Mouse (Mus musculus): ENCODE results near the gene Plcl1. TPM values are rescaled to one million over a fixed set of nuclear protein-coding genes. Genes with fewer than 3 reads are reported as not detected.
A peak's percentile ranks its signal among the peaks of the same experiment; 100 is the strongest.

The Plcl1 gene
- polyA plus RNA-seq, 1 experiment from 2014 or later, result 4.8 TPM

GRCm38 (mm10) chr1:55588090-55588489, 182.4 kb downstream of the Plcl1 start:
- Histone ChIP-seq H3K4me1 (no peaks in the 10 kb centered on the region), H3K9ac (no peak overlapping the region), H3K9me3 (no peaks in the 10 kb centered on the region), H3K4me2 (no peak overlapping the region), H3K36me3 (replicated peaks) (no peaks in the 10 kb centered on the region), H3K4me3 (no peak overlapping the region), H3K27ac (no peak overlapping the region), H3K27me3 (replicated peaks) (no peaks in the 10 kb centered on the region)
- no peak for ATAC-seq (replicated peaks)
- 40% methylated on average over 6 of the region's 6 CpGs for WGBS

GRCm38 (mm10) chr1:55590047-55590446, 184.3 kb downstream of the Plcl1 start:
- Histone ChIP-seq H3K4me2 (no peak overlapping the region), H3K9ac (no peak overlapping the region), H3K27me3 (replicated peaks) (no peaks in the 10 kb centered on the region), H3K27ac (no peak overlapping the region), H3K9me3 (no peaks in the 10 kb centered on the region), H3K4me1 (no peaks in the 10 kb centered on the region), H3K36me3 (replicated peaks) (no peaks in the 10 kb centered on the region), H3K4me3 (no peak overlapping the region)
- no peak for ATAC-seq (replicated peaks)

GRCm38 (mm10) chr1:55600496-55600895, 194.8 kb downstream of the Plcl1 start:
- H3K9me3 ChIP-seq, result no peaks in the 10 kb centered on the region
- H3K27me3 ChIP-seq (replicated peaks), result no peaks in the 10 kb centered on the region
- no peak overlapping the region for H3K4me3 ChIP-seq
- WGBS, result 84% methylated on average over 1 of the region's 1 CpGs
- H3K27ac ChIP-seq, result no peak overlapping the region
- no peak overlapping the region for H3K9ac ChIP-seq
- H3K4me2 ChIP-seq, result no peak overlapping the region
- H3K36me3 ChIP-seq (replicated peaks), result no peaks in the 10 kb centered on the region
- no peak for ATAC-seq (replicated peaks)
- H3K4me1 ChIP-seq, result no peaks in the 10 kb centered on the region

GRCm38 (mm10) chr1:55604593-55604992, 198.9 kb downstream of the Plcl1 start:
- H3K9me3 ChIP-seq, result no peaks in the 10 kb centered on the region
- H3K4me1 ChIP-seq, result no peaks in the 10 kb centered on the region
- no peak overlapping the region for H3K27ac ChIP-seq
- H3K36me3 ChIP-seq (replicated peaks), result no peaks in the 10 kb centered on the region
- H3K9ac ChIP-seq, result no peak overlapping the region
- no peak for ATAC-seq (replicated peaks)
- WGBS, result 97% methylated on average over 4 of the region's 4 CpGs
- no peaks in the 10 kb centered on the region for H3K27me3 ChIP-seq (replicated peaks)
- H3K4me3 ChIP-seq, result no peak overlapping the region
- H3K4me2 ChIP-seq, result no peak overlapping the region

GRCm38 (mm10) chr1:55605450-55605849, 199.7 kb downstream of the Plcl1 start:
- Histone ChIP-seq H3K9ac (no peak overlapping the region), H3K4me1 (no peaks in the 10 kb centered on the region), H3K27me3 (replicated peaks) (no peaks in the 10 kb centered on the region), H3K36me3 (replicated peaks) (no peaks in the 10 kb centered on the region), H3K9me3 (no peaks in the 10 kb centered on the region), H3K27ac (no peak overlapping the region), H3K4me3 (no peak overlapping the region), H3K4me2 (no peak overlapping the region)
- peak; percentile 72 for ATAC-seq (replicated peaks)
- WGBS, result 53% methylated on average over 4 of the region's 4 CpGs

GRCm38 (mm10) chr1:55605956-55606355, 200.2 kb downstream of the Plcl1 start:
- H3K27ac ChIP-seq, result no peak overlapping the region
- no peak overlapping the region for H3K4me2 ChIP-seq
- no peak overlapping the region for H3K9ac ChIP-seq
- H3K36me3 ChIP-seq (replicated peaks), result no peaks in the 10 kb centered on the region
- H3K9me3 ChIP-seq, result no peaks in the 10 kb centered on the region
- no peaks in the 10 kb centered on the region for H3K4me1 ChIP-seq
- 56% methylated on average over 2 of the region's 2 CpGs for WGBS
- H3K4me3 ChIP-seq, result no peak overlapping the region
- no peak for ATAC-seq (replicated peaks)
- no peaks in the 10 kb centered on the region for H3K27me3 ChIP-seq (replicated peaks)

GRCm38 (mm10) chr1:55606405-55606804, 200.7 kb downstream of the Plcl1 start:
- WGBS, result 58% methylated on average over 8 of the region's 8 CpGs
- Histone ChIP-seq H3K27ac (no peak overlapping the region), H3K9ac (no peak overlapping the region), H3K4me3 (no peak overlapping the region), H3K9me3 (no peaks in the 10 kb centered on the region), H3K27me3 (replicated peaks) (no peaks in the 10 kb centered on the region), H3K36me3 (replicated peaks) (no peaks in the 10 kb centered on the region), H3K4me2 (no peak overlapping the region), H3K4me1 (no peaks in the 10 kb centered on the region)
- peak; percentile 46 for ATAC-seq (replicated peaks)

- Histone ChIP-seq H3K9ac (no peak overlapping the region), H3K4me2 (no peak overlapping the region), H3K27me3 (replicated peaks) (no peaks in the 10 kb centered on the region), H3K9me3 (no peaks in the 10 kb centered on the region), H3K27ac (no peak overlapping the region), H3K36me3 (replicated peaks) (no peaks in the 10 kb centered on the region), H3K4me3 (no peak overlapping the region), H3K4me1 (no peaks in the 10 kb centered on the region)
- no peak for ATAC-seq (replicated peaks)
- 88% methylated on average over 6 of the region's 6 CpGs for WGBS
Measured at GRCm38 (mm10) chr1:55612759-55613328, 207.1 kb downstream of the Plcl1 start.

GRCm38 (mm10) chr1:55617857-55618256, 212.1 kb downstream of the Plcl1 start:
- Histone ChIP-seq H3K4me3 (no peak overlapping the region), H3K4me1 (no peaks in the 10 kb centered on the region), H3K9ac (no peak overlapping the region), H3K27me3 (replicated peaks) (no peaks in the 10 kb centered on the region), H3K27ac (no peak overlapping the region), H3K4me2 (no peak overlapping the region), H3K36me3 (replicated peaks) (no peaks in the 10 kb centered on the region), H3K9me3 (no peaks in the 10 kb centered on the region)
- no peak for ATAC-seq (replicated peaks)
- 97% methylated on average over 2 of the region's 2 CpGs for WGBS

GRCm38 (mm10) chr1:55618617-55619286, 213.0 kb downstream of the Plcl1 start:
- Histone ChIP-seq H3K9ac (no peak overlapping the region), H3K4me2 (no peak overlapping the region), H3K4me1 (no peaks in the 10 kb centered on the region), H3K27ac (no peak overlapping the region), H3K36me3 (replicated peaks) (no peaks in the 10 kb centered on the region), H3K4me3 (no peak overlapping the region), H3K27me3 (replicated peaks) (no peaks in the 10 kb centered on the region), H3K9me3 (no peaks in the 10 kb centered on the region)
- WGBS, result 75% methylated on average over 7 of the region's 7 CpGs
- ATAC-seq (replicated peaks), result no peak

- no peaks in the 10 kb centered on the region for H3K4me1 ChIP-seq
- 5% methylated on average over 1 of the region's 1 CpGs for WGBS
- no peak overlapping the region for H3K4me2 ChIP-seq
- no peaks in the 10 kb centered on the region for H3K9me3 ChIP-seq
- no peaks in the 10 kb centered on the region for H3K27me3 ChIP-seq (replicated peaks)
- no peak for ATAC-seq (replicated peaks)
- no peak overlapping the region for H3K27ac ChIP-seq
- H3K9ac ChIP-seq, result no peak overlapping the region
- H3K36me3 ChIP-seq (replicated peaks), result no peaks in the 10 kb centered on the region
- no peak overlapping the region for H3K4me3 ChIP-seq
Measured at GRCm38 (mm10) chr1:55631496-55631895, 225.8 kb downstream of the Plcl1 start.

GRCm38 (mm10) chr1:55632024-55632423, 226.3 kb downstream of the Plcl1 start:
- Histone ChIP-seq H3K9ac (no peak overlapping the region), H3K4me2 (no peak overlapping the region), H3K4me1 (no peaks in the 10 kb centered on the region), H3K36me3 (replicated peaks) (no peaks in the 10 kb centered on the region), H3K4me3 (no peak overlapping the region), H3K9me3 (no peaks in the 10 kb centered on the region), H3K27ac (no peak overlapping the region), H3K27me3 (replicated peaks) (no peaks in the 10 kb centered on the region)
- 55% methylated on average over 2 of the region's 2 CpGs for WGBS
- no peak for ATAC-seq (replicated peaks)

- Histone ChIP-seq H3K36me3 (replicated peaks) (no peaks in the 10 kb centered on the region), H3K27ac (no peak overlapping the region), H3K4me1 (no peaks in the 10 kb centered on the region), H3K4me3 (no peak overlapping the region), H3K9ac (no peak overlapping the region), H3K4me2 (no peak overlapping the region), H3K9me3 (no peaks in the 10 kb centered on the region), H3K27me3 (replicated peaks) (no peaks in the 10 kb centered on the region)
- 80% methylated on average over 4 of the region's 4 CpGs for WGBS
- ATAC-seq (replicated peaks), result no peak
Measured at GRCm38 (mm10) chr1:55633326-55633725, 227.6 kb downstream of the Plcl1 start.

Measured in midbrain, embryonic 15.5 days (tissue).